In the genomic region with DNA sequence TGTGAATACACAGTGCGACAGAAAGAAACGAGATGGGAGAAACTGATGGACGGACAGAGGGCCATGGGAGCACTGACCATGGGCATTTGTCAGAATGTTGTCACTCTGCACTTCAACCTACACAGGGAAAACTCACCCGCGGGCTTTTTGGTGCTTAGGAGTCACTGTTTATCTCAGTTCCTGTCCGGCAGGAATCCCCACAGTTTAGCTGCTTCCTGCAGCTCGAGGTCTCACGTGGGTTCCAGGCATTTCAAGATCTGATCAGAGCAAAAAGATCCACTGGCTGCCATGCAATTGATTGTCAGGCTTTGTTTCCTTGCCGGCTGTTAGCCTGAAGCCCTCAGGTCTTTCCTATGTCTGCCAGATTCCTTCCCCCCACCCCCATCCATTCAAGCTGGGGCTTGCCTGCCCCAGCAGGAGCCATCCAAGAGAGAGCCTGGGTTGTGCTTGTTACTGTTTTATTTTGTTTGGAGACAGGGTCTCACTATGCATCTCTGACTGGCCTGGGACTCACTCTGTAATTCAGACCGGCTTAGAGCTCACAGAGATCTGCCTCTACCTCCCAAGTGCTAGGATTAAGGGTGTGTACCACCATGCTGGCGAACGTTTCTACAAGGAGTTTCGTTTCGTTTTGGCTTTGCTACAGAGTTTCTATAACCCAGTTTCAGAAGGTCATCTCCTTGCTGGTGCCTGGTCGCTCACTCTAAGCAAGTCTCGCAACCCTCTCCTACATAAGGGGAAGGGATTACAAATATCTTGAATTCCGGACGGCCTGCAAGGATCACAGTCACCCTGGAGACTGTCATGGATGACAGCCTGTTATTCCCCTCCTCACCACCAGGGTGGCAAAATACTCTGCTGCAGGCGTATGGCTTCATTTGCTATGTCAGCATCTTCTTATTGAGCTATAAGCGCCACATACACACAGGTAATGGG, we compare ENCODE assay signal across 8 mouse cellular contexts. TPM values are rescaled to one million over a fixed set of nuclear protein-coding genes. Genes with fewer than 3 reads are reported as not detected.
DNase-seq lines count a peak whose midpoint lies in the region; ATAC-seq lines count a peak whose summit lies in the region.

No protein-coding gene starts in this region.

- H3K9ac ChIP-seq in heart, embryonic 13.5 days, result peak overlapping the region; percentile 67

- 27% methylated on average over 20 of the region's 20 CpGs for WGBS in heart, embryonic 13.5 days

- no peaks in the 10 kb centered on the region for H3K36me3 ChIP-seq in heart, embryonic 13.5 days

- no peaks in the 10 kb centered on the region for H3K9me3 ChIP-seq in heart, embryonic 13.5 days

- peak overlapping the region; percentile 63 for H3K4me2 ChIP-seq in heart, embryonic 13.5 days

- H3K27ac ChIP-seq in heart, embryonic 13.5 days (replicated peaks), result no peak overlapping the region; the same call in 1 of the 2 replicates

- no peak for ATAC-seq in heart, embryonic 13.5 days (ENCODE audit: extremely low read depth, insufficient number of reproducible peaks, low FRiP score, low TSS enrichment)
- ATAC-seq in megakaryocyte-erythroid progenitor cell, adult 5-6 weeks (replicated peaks; ENCODE audit: low FRiP score, low TSS enrichment, poor library complexity, severe bottlenecking), result peak; percentile 92
- ATAC-seq in activated CD4-positive, CD25-positive, alpha-beta regulatory T cell, adult 4 months, result no peak

- DNase-seq in adrenal gland, adult (ENCODE audit: inconsistent age in 2 of 2, low spot score in 1 of 2), result peak; percentile 36 to 78
- DNase-seq in adrenal gland, postnatal 4 days (ENCODE audit: low spot score in 2 of 2), result no peak
- DNase-seq in B cell, adult 2 months, result peak; percentile 58 to 67
- peak; percentile 76 for DNase-seq in embryo, embryonic 10.5 days (ENCODE audit: low spot score)
- DNase-seq in kidney, postnatal 4 days, result peak; percentile 63 to 75

- H3K4me3 ChIP-seq in heart, embryonic 13.5 days, result peak overlapping the region; percentile 52

- H3K27me3 ChIP-seq in heart, embryonic 13.5 days (replicated peaks), result peaks cover 26% of the 10 kb centered on the region

- H3K4me1 ChIP-seq in heart, embryonic 13.5 days, result peaks cover 18% of the 10 kb centered on the region

RNA-seq across cellular contexts. Expression of a gene that starts 20.5 kb away (rescaled TPM):
- total RNA-seq in adrenal gland, postnatal 4 days (2021), result 10 to 100 TPM; 16.6 to 18.3 TPM
- 3.9 and 4.0 TPM in 2 replicates for polyA plus RNA-seq in heart, embryonic 13.5 days (2015; fragmentation: Nextera tagmentation; extraction: Ambion mirVana)
- 16.4 and 28.3 TPM in 2 replicates for total RNA-seq in megakaryocyte-erythroid progenitor cell, adult 5-6 weeks (2014; fragmentation: Nextera tagmentation)
- 14.9 and 15.7 TPM in 2 replicates for total RNA-seq in megakaryocyte-erythroid progenitor cell, adult 5-6 weeks (2017)
- polyA plus RNA-seq in activated CD4-positive, CD25-positive, alpha-beta regulatory T cell, adult 4 months (2017; shearing (Covaris generic)), result 10 to 100 TPM; 66.1 to 93.0 TPM

RNA-seq across cellular contexts. Expression of a gene that starts 58.4 kb away (rescaled TPM):
- 1 to 10 TPM; 1.3 to 3.2 TPM for total RNA-seq in adrenal gland, postnatal 4 days (2021)
- 2.1 and 2.3 TPM in 2 replicates for polyA plus RNA-seq in heart, embryonic 13.5 days (2015; fragmentation: Nextera tagmentation; extraction: Ambion mirVana)
- 1.8 and 3.1 TPM in 2 replicates for total RNA-seq in megakaryocyte-erythroid progenitor cell, adult 5-6 weeks (2014; fragmentation: Nextera tagmentation)
- total RNA-seq in megakaryocyte-erythroid progenitor cell, adult 5-6 weeks (2017), result 2.2 TPM in 1 of 2 replicates, not detected in the other
- under 1 TPM in 1 of 2 experiments, not detected in 1; 0.42 TPM for polyA plus RNA-seq in activated CD4-positive, CD25-positive, alpha-beta regulatory T cell, adult 4 months (2017; shearing (Covaris generic))

Comparison
In these comparisons a context has a peak if more than half of its experiments do, and no peak if none do; other contexts are left out.
1. DNase-seq: peak in adrenal gland, adult (2 of 2), B cell, adult 2 months (2 of 2), embryo, embryonic 10.5 days (single experiment) and kidney, postnatal 4 days (2 of 2); none in adrenal gland, postnatal 4 days (0 of 2).